Mouse (Mus musculus) left cerebral cortex, adult 8-10 months (tissue): Measurements from ENCODE around the gene Dus4l. TPM values are rescaled to one million over a fixed set of nuclear protein-coding genes. Genes with fewer than 3 reads are reported as not detected.

Source experiments
- DNase-seq, 2 experiments: peaks; one replicate each; pipeline ENCODE4 v3.0.0; 2022; ENCODE audit warnings: low spot score in 2 of 2
- total RNA-seq, 4 experiments: library from RNA; stranded (reverse); gene quantifications; 2 replicates each; pipeline ENCODE4 v1.2.4; 2022

The Dus4l gene
- total RNA-seq, 4 experiments from 2014 or later = 5.6 to 13.8 (median 7.7) TPM

- DNase-seq = no peak
These were observed 60.3 kb downstream of the Dus4l start for GRCm38 (mm10) chr12:31594296-31594695.

GRCm38 (mm10) chr12:31592011-31592410 is 62.6 kb downstream of the Dus4l start:
- no peak for DNase-seq

Other genes starting within 250 kb of the Dus4l start
- gene Cbll1, start 155.2 kb downstream of the Dus4l start, total RNA-seq = 10 to 100 TPM; 20.5 to 22.0 (median 21.3) TPM
- 1 to 10 TPM; 1.9 to 3.2 (median 2.1) TPM for gene Slc26a4, start 94.9 kb downstream of the Dus4l start, total RNA-seq
- 10 to 100 TPM; 36.7 to 48.6 (median 45.2) TPM for gene Bcap29, start 20.2 kb downstream of the Dus4l start, total RNA-seq
- 10 to 100 TPM; 47.8 to 56.0 (median 53.0) TPM for gene Cog5, start within 50 bp of the Dus4l start, total RNA-seq
- 10 to 100 TPM; 36.1 to 48.9 (median 43.9) TPM for gene Gpr22, start 59.1 kb upstream of the Dus4l start, total RNA-seq